Mouse (Mus musculus) forebrain, embryonic 10.5 days (tissue): ENCODE results near the gene Sipa1l3. TPM values are rescaled to one million over a fixed set of nuclear protein-coding genes. Genes with fewer than 3 reads are reported as not detected.

Experiments
- DNase-seq: peaks from one replicate; pipeline ENCODE4 v3.0.0-alpha.2; 2017; ENCODE audit warnings: low spot score; ENCODE audit errors: extremely low spot score
- H3K27ac ChIP-seq: fragments of 300-500 bp; sonication (generic); 2 replicates; pipeline ENCODE4 v1.5.1; 2016; ENCODE audit warnings: mild to moderate bottlenecking
- H3K27me3 ChIP-seq: fragments of 300-500 bp; sonication (generic); 2 replicates; pipeline ENCODE4 v1.6.1; 2016; ENCODE audit warnings: mild to moderate bottlenecking; ENCODE audit not compliant: poor library complexity, severe bottlenecking
- H3K36me3 ChIP-seq: fragments of 300-500 bp; sonication (generic); replicated peaks from 2 replicates; pipeline ENCODE4 v1.6.1; 2016; ENCODE audit warnings: mild to moderate bottlenecking, moderate library complexity
- H3K4me1 ChIP-seq: fragments of 300-500 bp; sonication (generic); 2 replicates; pipeline ENCODE4 v1.6.1; 2016
- H3K4me3 ChIP-seq: fragments of 300-500 bp; sonication (generic); 2 replicates; pipeline ENCODE4 v1.5.1; 2016; ENCODE audit warnings: mild to moderate bottlenecking, moderate library complexity
- H3K9me3 ChIP-seq: fragments of 300-500 bp; sonication (generic); 2 replicates; pipeline ENCODE4 v1.6.1; 2016; ENCODE audit warnings: mild to moderate bottlenecking, moderate library complexity
- WGBS: fragments of 180-500 bp; shearing (Covaris S2); methylation state at CpG from one replicate; pipeline ENCODE4 v1.1.7; 2016; 5-methylcytosine and 5-hydroxymethylcytosine counted together
- polyA plus RNA-seq: library from polyadenylated mRNA; unstranded; fragments of >200 nt; fragmentation: Nextera tagmentation; extraction: Ambion mirVana; gene quantifications from 2 replicates; pipeline ENCODE4 v1.2.1, GENCODE M21; 2016

The Sipa1l3 gene
- polyA plus RNA-seq, 1 experiment from 2014 or later: 12.4 TPM

DNA sequence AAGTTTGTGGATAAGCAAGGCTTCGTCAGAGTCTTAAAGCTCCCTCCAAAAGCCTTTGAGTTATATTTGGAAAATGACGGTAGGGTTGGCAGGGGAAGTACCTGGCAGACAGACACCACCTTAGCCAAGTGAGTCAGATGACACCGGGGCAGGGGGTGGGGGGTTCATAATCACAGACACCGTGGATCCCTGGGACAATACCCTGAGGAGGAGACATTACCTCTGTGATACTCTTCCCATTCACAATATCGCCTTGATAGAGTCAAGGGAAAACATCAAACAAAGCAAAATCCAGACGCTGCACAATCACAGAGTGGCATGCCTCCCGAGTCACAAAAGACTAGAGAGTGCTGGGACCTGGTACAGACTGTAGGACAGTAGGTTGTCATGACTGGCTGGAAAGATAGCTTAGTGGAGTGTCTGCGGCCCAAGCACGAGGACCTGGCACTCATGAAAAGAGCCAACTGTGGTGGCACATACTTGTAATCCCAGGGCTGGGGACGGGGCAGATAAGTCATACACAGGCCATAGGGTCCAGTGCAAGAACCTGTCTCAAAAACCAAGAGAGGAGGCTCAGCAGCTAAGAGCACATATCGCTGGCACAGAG lies 85.4 kb downstream of the Sipa1l3 start:
- peaks cover under 1% of the 10 kb centered on the region; the same call in 1 of the 2 replicates for H3K9me3 ChIP-seq
- H3K36me3 ChIP-seq: 0 out of 2 replicates have a peak, but pooled peaks cover under 1% of the 10 kb centered on the region
- peak overlapping the region; percentile 14; the same call in 1 of the 2 replicates for H3K4me3 ChIP-seq
- 66% methylated on average over 11 of the region's 11 CpGs for WGBS
- no peak for DNase-seq
- H3K27me3 ChIP-seq: 0 out of 2 replicates have a peak, but pooled peaks cover 5% of the 10 kb centered on the region
- peak overlapping the region; percentile 44 for H3K27ac ChIP-seq
- H3K4me1 ChIP-seq: peaks cover 68% of the 10 kb centered on the region

DNA sequence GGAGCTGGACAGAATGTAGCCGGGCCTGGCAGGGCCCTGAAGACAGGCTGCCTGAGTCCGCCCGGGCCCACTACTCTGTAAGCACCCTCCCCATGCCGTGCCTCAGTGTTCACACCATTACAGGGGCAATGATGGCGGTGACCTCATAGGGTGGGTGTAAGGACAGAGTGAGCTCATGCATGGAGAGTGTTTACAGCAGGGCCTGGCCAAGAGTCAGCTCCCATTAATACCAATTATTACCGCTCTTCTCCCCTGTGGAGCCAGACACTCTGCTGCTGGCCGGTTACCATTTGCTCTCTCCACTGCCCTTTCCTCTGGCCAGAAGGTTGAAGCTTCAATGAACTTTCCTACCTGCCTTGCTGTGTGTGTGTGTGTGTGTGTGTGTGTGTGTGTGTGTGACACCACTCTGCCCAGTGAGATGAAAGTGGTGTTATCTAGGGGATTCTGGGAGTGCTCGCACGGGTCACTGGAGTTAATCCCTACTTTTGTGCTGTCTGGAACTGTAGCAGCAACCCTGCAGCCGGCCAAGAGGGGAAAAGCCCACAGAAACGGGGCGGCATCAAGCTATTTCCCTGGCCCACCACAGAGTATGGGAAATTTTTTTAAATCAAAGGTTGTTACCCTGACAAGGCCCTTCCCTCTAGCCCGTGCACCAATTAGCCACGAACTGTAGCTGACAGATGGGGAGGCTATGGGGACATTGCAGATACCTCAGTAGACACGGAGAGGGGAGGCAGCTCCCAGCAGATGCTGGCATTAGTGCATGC lies 86.1 kb downstream of the Sipa1l3 start:
- 0 out of 2 replicates have a peak, but pooled peaks cover 5% of the 10 kb centered on the region for H3K27me3 ChIP-seq
- peak overlapping the region; percentile 44 for H3K27ac ChIP-seq

DNA sequence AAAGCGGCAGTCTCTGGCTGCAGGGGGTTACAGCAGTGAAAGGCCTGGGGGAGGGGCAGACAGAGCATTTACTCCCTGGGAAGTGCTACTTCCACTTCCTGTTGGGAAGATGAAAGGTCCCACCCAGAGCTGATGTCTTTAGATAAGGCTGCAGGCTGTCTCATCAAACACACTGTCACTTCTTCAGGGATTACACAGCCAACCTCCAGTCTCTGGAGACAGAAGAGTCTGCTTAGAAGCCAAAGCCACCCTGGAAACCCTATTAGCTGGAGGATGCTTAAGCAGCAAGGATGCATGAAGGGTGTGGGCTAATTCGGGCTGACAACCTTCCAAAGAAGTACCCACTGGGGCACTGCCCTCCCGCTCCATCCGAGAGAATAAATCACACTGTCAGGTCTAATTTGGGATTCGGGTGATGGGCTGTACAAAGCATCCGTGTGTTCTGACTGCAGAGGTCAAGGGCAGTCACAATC lies 87.7 kb downstream of the Sipa1l3 start:
- Histone ChIP-seq H3K27ac (0 out of 2 replicates have a peak overlapping the region, but pooled peaks have one; percentile 4), H3K4me3 (no peak overlapping the region), H3K27me3 (0 out of 2 replicates have a peak, but pooled peaks cover 3% of the 10 kb centered on the region), H3K9me3 (no peaks in the 10 kb centered on the region), H3K4me1 (peaks cover 53% of the 10 kb centered on the region), H3K36me3 (no peaks in the 10 kb centered on the region)
- no peak for DNase-seq
- 11% methylated on average over 6 of the region's 6 CpGs for whole genome bisulfite sequencing

More for the DNA sequence above, 86.1 kb downstream of the Sipa1l3 start:
- peak overlapping the region; percentile 14; the same call in 1 of the 2 replicates for H3K4me3 ChIP-seq
- H3K4me1 ChIP-seq: peaks cover 65% of the 10 kb centered on the region
- no peaks in the 10 kb centered on the region for H3K36me3 ChIP-seq
- peak; percentile 48 for DNase-seq
- WGBS: 29% methylated on average over 15 of the region's 15 CpGs
- no peaks in the 10 kb centered on the region for H3K9me3 ChIP-seq

DNA sequence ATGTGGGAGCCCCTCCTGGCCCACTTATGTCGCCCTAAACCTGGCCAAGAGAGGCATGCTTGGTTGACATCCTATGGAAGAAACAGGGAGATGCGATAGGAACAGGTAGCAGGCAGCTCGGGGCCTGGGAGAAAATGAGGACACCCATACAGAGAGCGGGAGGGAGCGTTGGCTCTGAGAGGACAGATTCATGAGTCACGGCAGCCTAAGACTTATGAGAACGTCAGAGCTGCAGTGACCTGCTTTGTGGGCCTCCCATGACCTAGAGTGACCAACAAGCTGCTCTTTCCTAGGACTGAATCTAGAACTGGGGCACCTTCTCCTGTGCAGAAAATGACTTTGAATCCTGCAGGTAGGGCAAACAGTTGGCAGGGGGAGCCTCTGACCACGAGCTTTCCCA lies 92.4 kb downstream of the Sipa1l3 start:
- Histone ChIP-seq H3K36me3 (no peaks in the 10 kb centered on the region), H3K4me1 (peaks cover 39% of the 10 kb centered on the region), H3K27me3 (no peaks in the 10 kb centered on the region), H3K4me3 (no peak overlapping the region), H3K27ac (no peak overlapping the region), H3K9me3 (no peaks in the 10 kb centered on the region)
- no peak for DNase-seq
- WGBS: 87% methylated on average over 8 of the region's 8 CpGs

DNA sequence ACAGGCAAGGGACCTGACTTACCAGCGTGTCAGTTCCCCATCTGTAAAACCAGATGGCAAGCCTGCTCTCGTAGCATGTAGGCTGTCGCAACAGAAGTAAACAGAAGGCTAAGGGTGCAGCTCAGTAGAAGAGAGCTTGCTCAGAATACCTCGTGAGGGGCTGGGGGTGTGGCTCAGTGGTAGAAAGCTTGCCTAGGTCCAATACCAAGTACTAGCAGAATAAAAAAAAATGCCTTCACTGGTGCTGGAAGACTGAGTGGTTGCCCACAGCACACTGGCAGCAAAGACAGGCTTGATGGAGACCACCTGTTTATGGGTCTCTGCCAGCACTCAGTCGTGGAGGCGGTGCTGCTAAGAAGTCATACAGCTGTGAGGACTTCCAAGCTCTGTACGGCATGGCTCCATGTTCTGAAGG lies 93.0 kb downstream of the Sipa1l3 start:
- Histone ChIP-seq H3K4me3 (no peak overlapping the region), H3K36me3 (no peaks in the 10 kb centered on the region), H3K4me1 (peaks cover 39% of the 10 kb centered on the region), H3K27me3 (no peaks in the 10 kb centered on the region), H3K27ac (no peak overlapping the region), H3K9me3 (no peaks in the 10 kb centered on the region)
- 87% methylated on average over 7 of the region's 7 CpGs for WGBS
- no peak for DNase-seq

DNA sequence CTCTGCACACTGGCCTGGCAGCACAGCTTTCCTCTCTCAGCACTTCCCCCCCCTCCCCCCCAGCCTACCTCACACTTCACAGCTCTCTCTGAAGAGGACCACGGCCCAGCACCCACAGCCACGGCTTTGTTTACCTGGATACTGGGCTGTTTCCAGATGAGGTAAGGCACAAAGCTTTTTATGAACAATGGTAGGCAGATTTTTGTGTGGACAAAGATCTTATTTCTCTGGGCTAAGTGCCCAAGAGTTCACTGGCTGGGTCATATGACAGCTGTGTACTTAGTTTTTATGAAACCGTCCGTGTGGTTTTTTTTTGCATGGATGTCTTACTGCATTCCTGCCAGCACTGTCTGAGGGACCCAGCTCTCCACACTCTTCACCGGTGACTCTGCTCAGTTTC lies 93.8 kb downstream of the Sipa1l3 start:
- 80% methylated on average over 5 of the region's 5 CpGs for WGBS
- no peak for DNase-seq
- H3K36me3 ChIP-seq: no peaks in the 10 kb centered on the region
- H3K27ac ChIP-seq: no peak overlapping the region
- H3K9me3 ChIP-seq: no peaks in the 10 kb centered on the region
- peaks cover 42% of the 10 kb centered on the region for H3K4me1 ChIP-seq
- no peak overlapping the region for H3K4me3 ChIP-seq
- no peaks in the 10 kb centered on the region for H3K27me3 ChIP-seq

DNA sequence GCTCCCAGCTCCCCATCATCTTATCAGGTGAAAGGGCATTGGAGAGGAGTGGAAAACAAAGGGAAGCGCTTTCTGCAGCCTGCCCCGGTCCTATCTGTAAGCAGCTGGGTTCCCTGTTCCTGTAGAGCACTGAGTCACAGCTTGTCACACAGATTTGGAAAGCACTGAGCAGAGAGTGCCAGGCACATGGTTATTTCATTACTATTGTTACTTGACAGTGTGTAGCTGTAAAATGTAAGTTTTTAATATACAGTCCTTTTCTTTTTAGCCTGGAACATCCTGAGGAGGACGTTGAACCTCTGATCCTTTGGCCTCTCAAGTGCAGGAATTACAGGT lies 96.6 kb downstream of the Sipa1l3 start:
- Histone ChIP-seq H3K27me3 (no peaks in the 10 kb centered on the region), H3K4me1 (peaks cover 61% of the 10 kb centered on the region), H3K9me3 (no peaks in the 10 kb centered on the region), H3K36me3 (no peaks in the 10 kb centered on the region), H3K27ac (peak overlapping the region; percentile 4), H3K4me3 (no peak overlapping the region)
- no peak for DNase-seq
- WGBS: 33% methylated on average over 3 of the region's 3 CpGs

DNA sequence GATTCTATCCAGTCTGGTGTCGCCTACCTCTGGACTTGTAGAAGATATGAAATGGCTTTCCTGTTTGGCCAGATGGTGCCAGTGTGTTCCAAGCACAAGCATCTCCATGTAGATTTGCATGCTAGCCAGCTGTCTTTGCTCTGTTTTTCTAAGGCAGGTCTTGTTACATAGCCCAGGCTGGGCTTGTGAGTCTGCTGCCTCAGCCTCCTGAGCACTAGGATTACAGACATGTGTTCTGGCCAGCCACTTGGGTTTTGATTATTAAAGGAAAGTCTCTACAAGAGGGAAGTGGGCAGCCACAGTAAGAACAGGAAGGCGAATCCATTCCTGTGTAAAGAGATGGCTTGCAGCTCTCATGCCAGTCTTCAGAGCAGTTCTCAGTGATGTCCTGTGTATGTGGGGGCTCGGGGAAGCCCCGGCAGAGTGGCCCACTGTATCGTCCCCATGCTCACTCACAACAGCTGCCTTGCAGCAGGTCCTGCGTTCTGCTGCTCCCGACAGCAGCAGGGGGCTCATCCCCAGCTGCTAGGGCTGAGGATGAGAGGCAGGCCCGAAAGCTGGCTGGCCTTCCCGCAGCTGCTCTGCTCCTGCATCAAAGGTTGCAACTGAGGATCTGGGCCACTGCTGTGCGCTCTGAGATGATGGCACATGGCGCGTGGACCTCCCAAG lies 97.1 kb downstream of the Sipa1l3 start:
- H3K4me1 ChIP-seq: peaks cover 66% of the 10 kb centered on the region
- WGBS: 32% methylated on average over 12 of the region's 12 CpGs
- H3K27ac ChIP-seq: peak overlapping the region; percentile 4
- H3K9me3 ChIP-seq: no peaks in the 10 kb centered on the region
- H3K36me3 ChIP-seq: no peaks in the 10 kb centered on the region
- H3K27me3 ChIP-seq: no peaks in the 10 kb centered on the region
- H3K4me3 ChIP-seq: no peak overlapping the region
- no peak for DNase-seq

DNA sequence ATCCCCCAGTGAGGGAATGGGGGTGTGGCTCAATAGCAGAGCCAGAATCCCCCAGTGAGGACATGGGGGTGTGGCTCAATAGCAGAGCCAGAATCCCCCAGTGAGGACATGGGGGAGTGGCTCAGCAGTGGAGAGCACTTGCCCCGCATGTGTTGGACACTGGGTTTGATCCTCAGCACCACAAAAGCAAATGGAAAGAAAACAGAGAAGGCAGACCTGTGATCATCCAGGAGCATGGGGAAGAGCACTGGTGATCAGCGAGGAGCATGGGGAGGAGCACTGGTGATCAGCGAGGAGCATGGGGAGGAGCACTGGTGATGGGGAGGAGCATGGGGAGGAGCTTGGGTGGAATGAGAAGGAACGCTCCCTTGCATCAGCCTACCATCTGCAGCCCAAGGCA lies 98.6 kb downstream of the Sipa1l3 start:
- no peak overlapping the region for H3K27ac ChIP-seq
- no peaks in the 10 kb centered on the region for H3K36me3 ChIP-seq
- no peak overlapping the region for H3K4me3 ChIP-seq
- peaks cover 74% of the 10 kb centered on the region for H3K4me1 ChIP-seq
- H3K9me3 ChIP-seq: no peaks in the 10 kb centered on the region
- WGBS: 49% methylated on average over 4 of the region's 4 CpGs
- DNase-seq: no peak
- no peaks in the 10 kb centered on the region for H3K27me3 ChIP-seq

DNA sequence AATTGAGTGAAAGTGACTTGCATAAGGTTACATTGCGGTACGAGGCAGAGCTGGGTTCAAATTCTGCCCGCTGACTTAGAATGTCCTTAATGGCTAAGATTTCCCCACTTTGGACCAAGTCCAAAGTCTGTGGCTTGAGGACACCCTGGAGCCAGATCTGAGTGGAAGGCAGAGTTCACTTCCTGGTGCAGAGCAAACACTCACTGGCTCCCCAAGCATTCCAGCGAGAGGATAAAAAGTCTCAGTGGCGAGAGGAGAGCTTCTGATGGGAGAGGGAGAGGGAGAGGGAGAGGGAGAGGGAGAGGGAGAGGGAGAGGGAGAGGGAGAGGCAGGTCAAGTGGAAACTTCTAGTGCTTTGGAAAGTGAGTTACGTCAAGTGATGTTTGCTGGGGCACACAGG lies 100.2 kb downstream of the Sipa1l3 start:
- no peak for DNase-seq
- Histone ChIP-seq H3K36me3 (no peaks in the 10 kb centered on the region), H3K27ac (peak overlapping the region; percentile 77), H3K4me3 (no peak overlapping the region), H3K27me3 (no peaks in the 10 kb centered on the region), H3K9me3 (no peaks in the 10 kb centered on the region), H3K4me1 (peaks cover 71% of the 10 kb centered on the region)
- 77% methylated on average over 6 of the region's 6 CpGs for WGBS

DNA sequence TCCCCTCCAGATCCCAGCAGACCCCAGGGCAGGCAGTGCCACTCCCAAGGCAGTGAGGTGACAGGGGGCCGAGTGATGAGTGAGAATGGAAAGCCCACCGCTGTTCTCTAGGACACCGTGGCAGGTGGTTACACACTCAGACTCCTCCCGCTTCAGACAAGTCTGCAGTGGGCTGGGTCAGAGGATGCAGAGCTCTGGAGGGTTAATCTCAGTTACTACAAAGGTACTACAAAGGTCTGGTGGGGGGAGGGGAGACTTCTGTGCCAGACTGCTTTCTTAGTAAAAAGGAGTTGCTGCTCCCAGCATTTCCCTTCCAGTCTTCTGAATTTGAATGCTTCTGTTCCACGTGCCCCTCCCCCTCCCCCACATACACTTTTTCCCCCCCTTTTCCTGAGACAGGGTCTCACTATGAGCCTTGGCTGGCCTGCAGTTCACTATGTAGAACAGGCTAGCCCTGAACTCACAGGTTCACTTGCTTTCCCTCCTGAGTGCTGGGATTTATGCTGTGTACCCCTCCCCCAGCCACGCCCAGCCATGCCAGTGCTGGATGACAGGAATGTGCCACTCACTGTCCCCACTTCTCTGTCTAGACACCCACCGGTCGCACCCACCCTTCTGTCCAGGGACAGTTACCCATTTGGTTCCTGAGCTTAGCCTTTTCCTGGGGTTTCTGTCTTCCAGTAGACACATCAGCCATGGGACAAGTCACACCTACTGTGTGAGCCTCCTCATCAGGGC lies 100.9 kb downstream of the Sipa1l3 start:
- H3K27me3 ChIP-seq: no peaks in the 10 kb centered on the region
- WGBS: 33% methylated on average over 8 of the region's 8 CpGs
- no peaks in the 10 kb centered on the region for H3K9me3 ChIP-seq
- peak overlapping the region; percentile 15 for H3K4me3 ChIP-seq
- H3K36me3 ChIP-seq: no peaks in the 10 kb centered on the region
- H3K4me1 ChIP-seq: peaks cover 72% of the 10 kb centered on the region
- peak overlapping the region; percentile 77 for H3K27ac ChIP-seq
- peak; percentile 33 for DNase-seq

DNA sequence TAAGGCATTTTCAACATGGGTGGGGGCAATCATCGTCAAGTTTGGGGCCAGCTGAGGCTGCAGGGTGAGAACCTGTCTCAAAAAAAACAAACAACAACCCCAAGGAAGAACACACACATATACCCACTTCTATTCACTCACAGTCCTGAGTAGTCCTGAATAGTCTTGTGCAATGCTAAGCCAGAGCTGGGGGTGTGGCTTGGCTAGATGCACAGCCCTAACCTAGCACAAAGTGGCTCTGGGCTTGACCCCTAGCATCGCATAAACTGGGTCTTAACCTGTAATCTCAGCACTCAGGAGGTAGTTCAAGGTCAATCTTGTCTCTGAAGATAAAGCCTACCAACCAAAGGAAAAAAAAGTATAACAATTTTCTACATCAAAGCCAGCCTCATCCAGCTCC lies 101.5 kb downstream of the Sipa1l3 start:
- no peak for DNase-seq
- 39% methylated on average over 2 of the region's 2 CpGs for WGBS
- Histone ChIP-seq H3K36me3 (no peaks in the 10 kb centered on the region), H3K27me3 (no peaks in the 10 kb centered on the region), H3K4me1 (peaks cover 72% of the 10 kb centered on the region), H3K27ac (peak overlapping the region; percentile 77), H3K9me3 (no peaks in the 10 kb centered on the region), H3K4me3 (peak overlapping the region; percentile 15; the same call in 1 of the 2 replicates)
